Mouse (Mus musculus) erythroblast, embryonic 14.5 days (primary cell): ENCODE measurements around the gene Fbxl2.

Experiments used
- GATA1 ChIP-seq: IDR thresholded peaks from 2 replicates; pipeline ENCODE4 v1.6.1; 2012; ENCODE audit warnings: low read length, inconsistent platforms, mixed read lengths
- TAL1 ChIP-seq: IDR thresholded peaks from 3 replicates; pipeline ENCODE4 v1.6.1; 2012; ENCODE audit warnings: low read length, inconsistent platforms, mixed read lengths

DNA sequence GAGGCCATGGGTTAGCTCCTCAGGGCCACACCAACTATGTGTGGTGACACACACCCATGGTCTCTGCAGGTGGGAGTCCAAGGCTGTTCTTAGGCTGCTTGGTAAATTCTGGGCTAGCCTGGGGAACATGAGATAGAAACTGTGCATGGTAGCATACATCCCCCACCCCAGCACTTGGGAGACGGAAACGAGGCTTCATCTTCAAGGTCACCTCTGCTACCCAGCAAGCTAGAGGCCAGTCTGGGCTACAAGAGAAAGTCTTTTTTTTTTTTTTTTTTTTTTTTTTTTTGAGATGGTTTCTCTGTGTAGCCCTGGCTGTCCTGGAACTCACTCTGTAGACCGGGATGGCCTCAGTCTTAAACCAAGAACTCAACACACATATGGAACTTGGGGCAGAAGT is 40.4 kb upstream of the Fbxl2 start:
- TF ChIP-seq TAL1, result no peak
- no peak for TF ChIP-seq GATA1
